Mouse (Mus musculus) spleen, adult 18-20 months (tissue): ENCODE data around the gene Rgs1.

ENCODE experiments used
- DNase-seq, 2 experiments: peaks; one replicate each; pipeline ENCODE4 v3.0.0; 2022; ENCODE audit warnings: mixed read lengths in 2 of 2

Rgs1 gene

GRCm38 (mm10) chr1:144197684-144198083 lies 51.4 kb downstream of the Rgs1 start:
- peak in 1 of 2 experiments; percentile 29 for DNase-seq
